Mouse (Mus musculus): ENCODE measurements around the gene Aplp2.

The Aplp2 gene

DNA sequence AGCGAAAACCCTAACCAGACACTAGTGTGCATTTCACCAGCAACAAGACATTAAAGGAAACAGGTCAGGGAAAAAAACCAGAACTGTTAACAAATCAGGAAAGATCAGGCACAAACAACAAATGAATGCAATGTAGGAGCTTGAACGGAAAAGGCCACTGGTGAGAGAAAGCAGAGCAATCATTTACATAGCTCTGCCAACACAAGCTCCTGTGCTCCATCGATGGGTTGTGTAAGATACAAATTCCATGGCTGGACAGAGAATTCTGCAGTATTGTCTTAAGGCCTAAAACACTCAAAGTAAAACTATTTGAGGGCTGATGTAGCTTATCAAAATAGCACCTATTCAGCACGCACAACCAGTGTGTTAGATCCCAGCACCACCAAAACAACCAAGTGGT lies 28.6 kb downstream of the Aplp2 start:
- in situ Hi-C loops (cut with MseI, MboI) = loop anchor here in 1 of 2 experiments (25.0 kb wide), 1 partner anchor 354 kb away; no protein-coding TSS in a partner anchor

DNA sequence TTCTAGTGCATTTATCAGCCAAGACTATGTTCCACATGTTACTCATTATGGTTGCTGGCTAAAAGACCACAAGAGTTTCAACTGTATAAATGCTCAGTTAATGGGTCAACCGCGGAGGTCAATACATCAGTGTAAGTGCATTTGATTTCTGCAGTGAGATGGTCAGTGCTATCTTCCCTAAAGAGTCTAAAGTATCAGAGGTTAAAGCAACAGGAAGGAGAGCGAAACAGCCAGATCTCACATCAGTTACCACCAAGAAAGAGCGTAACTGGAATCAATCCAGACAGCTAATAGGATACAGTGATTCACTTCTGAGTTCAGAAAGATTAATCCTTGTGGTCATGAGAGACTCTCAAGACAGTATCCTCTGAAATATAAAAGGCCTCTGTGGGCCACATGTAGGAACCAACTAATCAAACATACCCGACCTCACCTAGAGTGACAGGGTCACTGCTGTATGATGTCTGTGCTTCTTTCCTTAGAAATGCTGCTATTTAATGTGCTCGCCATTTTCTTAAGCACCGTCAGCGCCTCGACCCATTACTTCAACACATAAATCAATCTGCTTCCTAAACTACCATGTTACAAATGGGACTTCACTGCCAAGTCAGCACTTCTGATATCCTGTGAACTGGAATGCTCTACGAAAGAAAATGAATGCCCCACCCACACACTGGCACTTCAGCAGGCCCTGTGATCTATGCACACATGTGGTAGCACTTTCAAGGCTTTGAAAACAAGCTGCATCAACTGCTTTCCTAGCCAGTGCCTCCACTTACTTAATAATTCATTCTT lies 30.1 kb downstream of the Aplp2 start:
- in situ Hi-C loops (cut with MseI, MboI) = loop anchor here in 1 of 2 experiments (25.0 kb wide), 1 partner anchor 356 kb away; no protein-coding TSS in a partner anchor

DNA sequence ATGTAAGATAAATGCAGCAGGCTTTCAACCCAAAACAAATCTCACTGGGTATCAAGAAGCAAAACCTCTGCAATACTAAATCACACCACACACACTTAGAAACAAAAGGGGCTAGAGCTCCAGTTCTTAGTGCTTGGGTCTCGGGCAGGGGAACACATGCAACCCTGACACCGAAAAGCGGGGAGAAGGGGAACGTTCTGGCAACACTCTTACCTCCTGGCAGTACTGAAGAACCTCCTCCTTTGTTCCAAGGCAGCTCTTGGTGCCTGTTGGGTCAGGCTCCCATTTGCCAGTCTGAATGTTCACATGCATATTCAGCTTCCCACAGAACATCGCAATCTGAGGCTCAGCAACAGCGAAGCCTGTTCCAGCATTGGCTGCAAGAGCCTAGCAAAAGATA lies 33.9 kb downstream of the Aplp2 start:
- in situ Hi-C loops (cut with MseI, MboI) = loop anchor here in 1 of 2 experiments (10.0 to 25.0 kb wide), 2 partner anchors 167 to 360 kb away; no protein-coding TSS in a partner anchor

DNA sequence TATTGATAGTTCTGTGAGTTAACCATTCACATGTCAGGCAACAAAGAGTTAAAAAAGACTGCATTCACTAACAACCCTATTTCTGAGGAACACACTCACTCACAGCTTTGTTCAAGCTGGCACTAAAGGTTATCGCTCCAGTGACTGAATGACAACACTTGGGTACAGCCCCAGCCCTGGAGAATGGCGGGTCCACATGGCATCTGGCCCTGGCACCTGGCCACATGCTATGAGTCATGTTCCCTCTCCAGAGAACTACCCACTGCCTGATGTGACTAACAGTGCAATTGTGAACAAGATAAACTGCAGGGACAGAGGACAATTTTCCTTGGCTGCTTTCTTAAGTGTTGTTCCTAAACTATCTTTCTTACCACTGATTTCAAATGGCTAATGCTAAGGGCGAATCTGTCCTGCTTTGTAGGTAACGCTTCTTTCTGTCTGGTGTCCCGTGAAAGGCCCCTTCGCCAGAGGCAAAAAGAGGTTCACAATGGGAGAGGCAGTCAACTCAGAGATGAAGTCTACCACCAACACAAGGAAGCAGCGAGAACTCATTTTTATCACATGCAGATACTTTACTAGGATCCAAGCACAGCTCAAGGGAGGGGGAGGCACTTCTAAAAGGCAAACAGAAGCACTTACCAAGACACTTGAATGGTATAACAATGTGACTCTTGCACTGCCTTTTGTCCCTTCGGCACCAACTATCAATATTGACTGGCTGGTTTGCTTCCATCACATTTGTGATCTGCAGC lies 35.1 kb downstream of the Aplp2 start:
- in situ Hi-C loops (cut with MseI, MboI) = loop anchor here in 1 of 2 experiments (10.0 to 25.0 kb wide), 2 partner anchors 168 to 361 kb away; no protein-coding TSS in a partner anchor

DNA sequence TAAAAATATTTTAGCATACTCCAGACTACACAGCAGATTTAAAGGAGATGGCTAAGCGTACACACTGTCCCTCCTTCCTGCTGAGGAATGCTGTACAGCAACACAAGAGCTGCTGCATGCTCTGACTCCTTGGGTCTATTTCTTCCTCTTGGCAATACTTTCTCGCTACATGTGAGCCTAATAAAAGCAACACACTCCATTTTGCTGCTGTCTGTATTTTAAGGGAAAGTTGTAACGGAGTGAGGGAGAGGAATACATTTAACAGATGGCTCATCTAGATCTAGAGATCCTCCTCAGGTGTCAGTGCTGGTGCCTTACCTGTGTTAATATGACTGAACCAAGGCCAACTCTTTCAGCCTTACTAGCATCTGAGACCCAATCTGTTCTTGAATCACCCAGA lies 35.6 kb downstream of the Aplp2 start:
- in situ Hi-C loops (cut with MseI, MboI) = loop anchor here in 1 of 2 experiments (10.0 to 25.0 kb wide), 2 partner anchors 169 to 361 kb away; no protein-coding TSS in a partner anchor

DNA sequence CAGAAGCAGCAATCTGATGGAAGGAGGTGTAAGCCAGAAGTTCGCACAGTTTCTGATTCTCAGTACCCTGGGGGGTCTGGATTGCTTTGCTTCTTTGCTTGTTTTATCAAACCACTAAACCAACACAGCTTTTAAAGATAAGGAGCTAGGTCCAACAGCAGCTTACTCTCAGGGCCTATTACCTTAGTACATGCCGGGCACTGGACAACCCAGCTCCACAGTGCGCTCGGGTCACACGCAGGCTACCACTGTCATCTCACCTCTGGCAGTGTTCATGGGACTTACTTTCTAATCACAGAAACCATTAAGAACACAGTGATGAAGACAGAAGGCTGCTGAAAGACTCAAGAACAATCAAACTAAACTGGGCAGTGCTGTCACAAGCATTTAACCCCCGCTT lies 36.3 kb downstream of the Aplp2 start:
- in situ Hi-C loops (cut with MseI, MboI) = loop anchor here in 1 of 2 experiments (10.0 to 25.0 kb wide), 2 partner anchors 169 to 362 kb away; no protein-coding TSS in a partner anchor

DNA sequence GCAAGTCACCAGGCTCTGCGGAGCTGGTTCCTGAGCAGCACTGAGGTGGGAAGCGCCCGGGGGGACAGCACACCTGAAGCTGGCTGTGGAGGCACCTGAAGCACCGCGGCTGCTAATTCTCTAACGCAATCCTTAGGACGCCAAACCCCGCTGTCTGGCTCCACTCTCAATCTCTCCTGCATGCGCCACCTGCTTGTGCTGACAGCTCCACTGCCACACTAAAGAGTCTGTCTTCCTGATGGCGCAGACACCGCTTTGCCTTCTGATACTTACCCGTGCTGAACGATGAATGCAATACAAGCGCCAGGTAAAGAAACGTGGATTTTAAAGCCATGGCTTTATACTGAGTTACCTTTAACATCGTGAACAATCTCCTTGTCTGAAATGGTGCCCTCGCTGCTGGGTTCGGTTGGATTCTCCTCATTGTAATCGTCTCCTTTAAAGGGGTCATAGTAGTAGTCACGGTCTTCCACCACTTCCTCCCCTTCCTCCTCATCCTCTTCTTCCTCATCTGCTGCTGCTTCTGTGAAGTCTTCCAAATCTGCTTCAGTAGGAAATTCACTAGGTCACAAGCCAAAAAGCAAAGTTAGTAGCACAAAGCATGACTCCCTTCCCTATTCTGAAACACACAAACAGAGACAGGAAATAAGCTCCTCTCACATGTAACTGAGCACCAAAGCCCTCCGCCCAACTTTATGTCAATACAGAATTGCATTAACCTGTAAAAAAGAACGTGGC lies 43.1 kb downstream of the Aplp2 start:
- in situ Hi-C loops (cut with MseI, MboI) = loop anchor here in 1 of 2 experiments (10.0 kb wide), 1 partner anchor 176 kb away; no protein-coding TSS in a partner anchor

DNA sequence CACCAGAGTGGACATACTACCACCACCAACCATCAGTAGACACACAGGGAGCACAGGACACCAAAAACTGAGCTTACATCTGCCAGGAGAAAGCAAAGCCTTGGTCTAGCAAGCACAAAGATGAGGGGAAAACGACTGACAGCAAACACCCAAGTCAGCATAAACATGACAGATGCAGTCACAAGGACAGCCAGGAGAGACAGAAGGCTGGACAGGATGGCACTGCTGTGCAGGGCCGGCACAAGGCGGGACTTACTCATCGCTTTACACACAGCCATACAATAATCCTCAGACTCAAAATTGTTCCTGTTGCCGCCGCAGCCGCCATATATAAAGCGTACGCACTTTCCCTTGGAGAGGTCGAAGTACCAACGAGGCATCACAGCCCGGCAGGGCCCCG lies 44.3 kb downstream of the Aplp2 start:
- in situ Hi-C loops (cut with MseI, MboI) = loop anchor here in 1 of 2 experiments (10.0 kb wide), 1 partner anchor 177 kb away; no protein-coding TSS in a partner anchor

DNA sequence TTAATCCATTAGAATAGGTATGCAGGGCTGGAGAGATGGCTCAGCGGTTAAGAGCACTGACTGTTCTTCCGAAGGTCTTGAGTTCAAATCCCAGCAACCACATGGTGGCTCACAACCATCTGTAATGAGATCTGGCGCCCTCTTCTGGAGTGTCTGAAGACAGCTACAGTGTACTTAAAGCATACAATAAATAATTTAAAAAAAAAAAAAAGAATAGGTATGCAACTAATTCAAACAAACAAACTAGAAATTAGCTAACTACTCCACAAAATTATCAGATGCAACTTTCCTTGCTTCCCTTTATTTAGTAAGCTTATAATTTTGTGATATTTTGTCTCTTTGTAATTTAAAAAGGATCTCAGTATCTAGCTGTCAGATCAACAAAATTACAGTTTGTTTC lies 46.1 kb downstream of the Aplp2 start:
- in situ Hi-C loops (cut with MseI, MboI) = loop anchor here in 1 of 2 experiments (10.0 kb wide), 1 partner anchor 179 kb away; no protein-coding TSS in a partner anchor

DNA sequence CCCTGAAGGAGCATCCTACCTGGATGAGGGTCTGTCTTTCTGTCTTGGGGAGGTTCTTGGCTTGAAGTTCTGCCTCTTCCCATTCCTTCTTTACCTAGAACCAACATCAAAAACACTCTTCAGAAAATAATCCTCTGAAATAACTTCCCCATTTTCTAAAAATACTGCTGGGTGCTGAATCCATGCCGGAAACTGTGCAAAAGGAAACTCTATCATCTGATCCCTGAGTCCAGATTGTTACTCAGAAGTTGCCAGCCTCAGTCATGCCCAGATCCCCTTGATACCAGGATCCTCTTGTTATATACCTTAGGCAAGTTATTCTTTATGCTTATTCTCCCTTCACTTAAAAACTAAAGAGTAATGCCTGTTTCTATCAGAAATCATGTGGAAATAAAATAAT lies 48.3 kb downstream of the Aplp2 start:
- in situ Hi-C loops (cut with MseI, MboI) = loop anchor here in 1 of 2 experiments (10.0 kb wide), 1 partner anchor 181 kb away; no protein-coding TSS in a partner anchor

DNA sequence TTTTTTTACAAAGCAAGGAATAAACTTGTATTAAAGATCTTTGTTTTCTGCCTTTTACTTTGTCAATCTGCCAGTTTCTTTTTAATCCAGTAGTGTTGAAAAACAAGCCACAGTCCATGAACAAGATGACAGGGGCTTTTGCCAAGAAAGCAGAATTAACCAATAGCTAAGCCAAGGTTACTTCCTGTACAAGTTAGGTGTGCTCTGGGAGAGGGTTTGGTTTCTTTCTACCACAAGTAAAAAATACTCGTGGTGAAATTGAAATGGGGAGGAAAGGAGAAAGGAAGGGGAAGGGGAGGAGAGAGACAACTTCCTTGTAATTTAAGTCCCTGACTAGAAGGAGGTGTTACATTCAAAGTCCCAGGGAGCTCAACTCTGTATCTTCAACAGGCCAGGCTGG lies 48.7 kb downstream of the Aplp2 start:
- in situ Hi-C loops (cut with MseI, MboI) = loop anchor here in 1 of 2 experiments (10.0 kb wide), 1 partner anchor 182 kb away; no protein-coding TSS in a partner anchor

DNA sequence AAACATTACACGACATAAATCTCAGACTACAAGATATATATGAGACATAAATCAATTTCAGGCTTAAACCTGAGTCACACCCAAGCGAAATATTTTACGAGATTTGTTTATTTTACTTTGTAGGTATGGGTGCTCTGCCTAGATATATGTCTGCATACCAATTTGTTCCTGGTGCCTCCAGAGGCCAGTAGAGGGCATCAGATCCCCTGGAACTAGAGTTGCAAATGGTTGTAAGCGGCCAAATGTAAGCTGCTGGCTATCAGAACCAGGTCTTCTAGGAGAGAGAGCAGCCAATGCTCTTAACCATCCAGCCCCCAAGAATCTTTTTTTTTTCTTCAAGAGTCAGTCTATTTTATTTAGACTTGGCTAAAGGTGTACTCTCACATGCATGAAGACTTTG lies 51.7 kb downstream of the Aplp2 start:
- in situ Hi-C loops (cut with MseI, MboI) = loop anchor here in 1 of 2 experiments (10.0 kb wide), 1 partner anchor 185 kb away; no protein-coding TSS in a partner anchor

DNA sequence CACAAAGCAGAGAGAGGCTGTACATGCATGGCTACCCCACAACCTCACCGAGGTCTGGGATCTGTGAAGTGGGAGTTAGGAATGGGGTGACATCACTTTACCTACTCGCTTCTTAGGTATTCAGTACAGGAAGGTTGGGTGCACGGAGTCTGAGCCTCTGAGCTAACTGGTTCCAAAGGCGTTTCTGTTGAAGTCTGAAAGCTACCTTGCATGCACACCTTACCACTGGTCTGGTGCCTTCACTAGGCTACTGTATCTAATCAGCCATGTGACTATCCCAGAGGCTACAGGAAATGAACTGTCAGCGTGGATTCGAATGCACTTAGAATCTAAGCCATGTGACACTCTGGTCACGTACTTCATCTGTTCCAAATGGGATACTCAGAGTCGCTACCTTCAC lies 55.0 kb downstream of the Aplp2 start:
- in situ Hi-C loops (cut with MseI, MboI) = no loop called here

DNA sequence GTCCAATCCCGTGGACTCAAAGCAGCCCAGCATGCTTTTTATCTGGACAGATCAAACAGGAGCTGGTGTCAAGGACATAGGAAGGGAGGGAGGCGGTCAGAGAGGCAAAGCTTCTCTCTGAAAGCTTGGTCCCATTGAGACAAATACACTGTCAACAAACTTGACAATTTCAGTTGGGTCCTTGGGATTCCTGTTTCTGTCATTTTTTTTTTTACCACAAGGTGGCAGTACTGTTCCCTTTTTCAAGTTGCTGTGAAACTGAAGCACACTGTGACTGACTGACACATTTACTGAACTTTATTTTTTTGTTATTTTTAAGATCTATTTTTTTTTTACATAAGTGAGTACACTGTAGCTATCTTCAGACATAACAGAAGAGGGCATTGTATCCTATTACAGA lies 60.6 kb downstream of the Aplp2 start:
- in situ Hi-C loops (cut with MseI, MboI) = no loop called here

DNA sequence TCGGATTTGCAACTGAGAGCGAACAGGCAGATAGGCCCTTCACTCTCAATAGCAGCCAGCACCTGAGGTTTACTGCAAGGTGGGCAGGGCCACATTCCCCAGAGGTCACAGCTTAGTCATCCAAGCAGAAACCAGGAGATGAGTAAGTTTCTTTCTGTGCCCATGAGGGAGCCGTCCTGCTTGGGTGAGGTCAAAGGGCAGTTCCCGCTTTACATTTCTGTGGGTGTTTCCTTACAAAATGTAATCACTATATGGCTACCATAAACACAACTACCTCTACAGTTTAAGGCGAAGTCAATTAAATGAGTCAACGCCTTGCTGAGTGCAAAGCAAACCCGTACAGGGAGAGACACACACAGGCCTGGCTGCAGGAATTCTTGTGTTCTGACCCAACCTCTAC lies 63.5 kb downstream of the Aplp2 start:
- in situ Hi-C loops (cut with MseI, MboI) = no loop called here

DNA sequence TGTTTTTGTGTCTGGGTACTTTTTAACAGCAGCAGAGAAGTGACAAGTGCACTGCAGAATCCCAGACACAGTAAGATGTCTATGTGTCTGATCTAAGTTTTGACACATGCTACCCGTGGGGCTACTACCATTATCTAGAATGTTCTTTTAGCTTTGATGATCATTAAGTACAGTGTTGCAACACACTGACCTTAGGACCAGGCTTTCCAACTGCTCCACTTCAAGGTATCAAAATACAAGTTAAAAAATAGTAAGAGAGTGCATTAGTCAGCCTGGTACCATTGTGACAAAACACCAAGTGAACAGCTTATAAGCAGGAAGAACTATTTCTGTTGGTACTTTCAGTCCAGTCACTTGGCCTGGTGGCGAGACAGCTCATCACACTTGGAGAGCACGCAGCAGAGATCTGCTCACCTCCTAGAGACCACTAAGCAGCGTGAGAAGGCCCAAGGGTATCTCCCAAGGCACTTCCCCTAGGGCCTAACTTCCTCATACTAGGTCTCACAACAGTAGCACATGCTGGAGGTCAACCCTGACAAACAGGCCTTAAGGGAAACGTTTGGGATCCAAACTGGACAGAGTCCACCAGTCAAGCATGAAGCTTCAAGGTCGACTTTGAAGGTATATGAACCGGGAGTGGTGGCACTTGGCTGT lies 66.2 kb downstream of the Aplp2 start:
- in situ Hi-C loops (cut with MseI, MboI) = no loop called here

DNA sequence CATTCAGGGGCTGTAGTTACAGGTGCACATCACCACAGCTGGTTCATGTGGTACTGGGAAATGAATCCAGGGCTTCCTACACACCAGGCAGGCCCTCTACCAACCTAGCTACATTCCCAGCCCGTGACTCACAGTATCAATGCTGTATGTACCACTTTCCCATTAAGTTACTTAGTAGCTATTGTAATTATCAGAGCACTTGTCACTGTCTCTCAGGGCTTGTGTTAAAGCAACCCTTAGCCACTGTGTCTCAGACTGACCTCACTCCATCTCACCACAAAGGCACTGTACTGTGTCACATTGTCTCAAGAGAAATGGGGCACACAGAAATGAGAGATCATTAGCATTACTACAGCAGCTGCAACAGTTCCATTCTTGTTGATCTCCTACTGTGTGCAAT lies 68.7 kb downstream of the Aplp2 start:
- in situ Hi-C loops (cut with MseI, MboI) = no loop called here

DNA sequence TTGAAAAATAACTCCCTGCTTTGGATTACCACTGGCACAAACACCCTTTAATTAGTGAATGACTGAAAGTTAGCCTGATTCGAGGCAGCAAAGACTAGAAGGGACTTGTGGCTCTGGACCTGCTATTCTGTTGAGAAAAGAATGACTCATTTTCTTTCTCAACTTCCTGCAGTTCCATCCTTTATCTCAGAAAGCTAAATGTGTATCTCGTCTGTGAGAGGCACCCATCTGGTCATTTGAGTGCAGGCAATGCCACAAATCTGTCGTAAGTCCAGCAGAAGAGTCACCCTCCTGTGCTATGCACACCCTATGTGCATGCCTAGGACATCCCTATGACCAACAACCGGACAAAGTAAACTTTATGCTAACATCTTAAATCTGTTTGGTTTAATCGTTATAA lies 78.5 kb downstream of the Aplp2 start:
- in situ Hi-C loops (cut with MseI, MboI) = no loop called here

DNA sequence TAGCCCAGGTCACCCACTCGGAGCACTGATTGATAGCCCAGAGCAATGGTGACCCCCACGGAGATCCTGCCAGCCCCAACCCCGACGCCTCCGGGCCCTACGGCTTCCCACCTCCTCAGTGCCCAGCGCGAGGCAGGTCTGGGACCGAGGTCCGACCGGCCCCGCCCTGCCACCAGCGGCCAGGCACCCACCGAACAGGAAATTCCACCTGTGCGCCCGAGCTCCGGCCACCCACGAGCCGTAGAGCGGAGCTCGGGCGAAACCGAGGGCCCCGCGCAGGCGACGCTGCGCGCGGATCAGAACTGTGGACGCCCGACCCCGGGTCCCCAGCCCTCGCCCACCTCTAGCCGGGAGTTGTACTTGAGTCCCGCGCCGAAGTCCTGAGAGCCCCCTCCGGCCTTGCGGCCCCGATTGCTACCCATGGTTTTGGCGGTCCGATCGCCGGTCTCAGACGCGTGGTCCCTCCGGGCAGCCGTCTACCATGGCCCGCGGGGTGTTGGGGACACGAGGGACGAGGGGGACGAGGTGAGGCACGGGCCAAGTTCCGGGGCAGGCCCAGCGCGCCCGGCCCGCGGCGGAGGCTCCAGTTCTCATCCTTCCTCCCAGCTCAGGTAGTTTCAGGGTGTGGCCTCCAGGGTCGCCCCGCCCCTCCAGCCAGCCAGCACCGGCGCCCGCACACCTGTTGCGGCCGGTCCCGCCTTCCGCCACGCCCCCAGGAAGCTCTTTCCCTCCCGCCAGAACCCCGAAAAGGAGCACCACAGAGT lies 80.2 kb downstream of the Aplp2 start, which contains the start of gene St14:
St14 (minus strand) TSS at position 649 of the 764 bp plus-strand sequence.
- in situ Hi-C loops (cut with MseI, MboI) = no loop called here
